Mouse (Mus musculus) embryo, embryonic 10.5 days (tissue): Measurements from ENCODE around the gene Sec16a.
A peak's percentile ranks its signal among the peaks of the same experiment; 100 is the strongest.

Experiments used
- DNase-seq: peaks from one replicate; pipeline ENCODE4 v3.0.0-alpha.2; 2015; ENCODE audit warnings: low spot score

The Sec16a gene

DNA sequence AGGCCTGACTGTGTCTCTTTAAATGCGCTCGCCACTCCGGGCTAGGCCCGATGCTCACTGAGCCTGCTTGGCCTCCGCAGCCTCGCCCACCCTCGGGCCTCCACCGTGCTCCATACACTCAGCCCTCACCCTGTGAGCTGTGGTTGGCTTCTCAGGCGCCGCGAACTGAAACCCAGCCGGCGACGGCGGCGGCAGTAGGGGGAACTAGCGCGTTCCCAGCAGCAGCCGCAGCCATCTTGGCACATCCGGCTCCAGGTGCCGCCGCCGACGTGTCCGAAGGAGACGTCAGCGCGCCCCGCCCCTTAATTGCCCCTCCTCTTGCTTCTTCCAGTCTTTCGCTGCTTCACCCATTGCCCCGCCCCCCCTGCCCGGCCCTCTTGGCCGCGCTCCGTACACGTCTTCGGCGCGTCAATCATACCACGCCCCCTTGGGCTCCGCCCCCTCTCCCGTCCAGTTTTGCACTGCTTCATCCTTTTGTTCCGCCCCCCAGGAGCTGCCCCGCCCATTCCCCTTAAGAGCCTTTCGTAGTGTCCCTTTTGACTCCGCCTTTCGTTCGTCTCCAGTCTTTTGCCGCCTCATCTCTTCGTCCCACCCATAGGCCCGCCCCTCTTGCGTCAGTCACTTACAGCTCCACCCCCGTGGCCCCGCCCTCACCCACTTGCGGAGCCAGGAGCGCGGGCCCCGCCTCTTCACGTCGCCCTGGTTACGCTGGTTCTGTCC lies at the start of gene Sec16a:
Sec16a (minus strand) TSS at position 271 of the 720 bp plus-strand sequence.
- peak; percentile 100 for DNase-seq

- peak; percentile 76 for DNase-seq
Measured at GRCm38 (mm10) chr2:26494396-26494795, 49.4 kb upstream of the Sec16a start.

GRCm38 (mm10) chr2:26493021-26493781 lies 48.2 kb upstream of the Sec16a start:
- peak; percentile 65 for DNase-seq

DNA sequence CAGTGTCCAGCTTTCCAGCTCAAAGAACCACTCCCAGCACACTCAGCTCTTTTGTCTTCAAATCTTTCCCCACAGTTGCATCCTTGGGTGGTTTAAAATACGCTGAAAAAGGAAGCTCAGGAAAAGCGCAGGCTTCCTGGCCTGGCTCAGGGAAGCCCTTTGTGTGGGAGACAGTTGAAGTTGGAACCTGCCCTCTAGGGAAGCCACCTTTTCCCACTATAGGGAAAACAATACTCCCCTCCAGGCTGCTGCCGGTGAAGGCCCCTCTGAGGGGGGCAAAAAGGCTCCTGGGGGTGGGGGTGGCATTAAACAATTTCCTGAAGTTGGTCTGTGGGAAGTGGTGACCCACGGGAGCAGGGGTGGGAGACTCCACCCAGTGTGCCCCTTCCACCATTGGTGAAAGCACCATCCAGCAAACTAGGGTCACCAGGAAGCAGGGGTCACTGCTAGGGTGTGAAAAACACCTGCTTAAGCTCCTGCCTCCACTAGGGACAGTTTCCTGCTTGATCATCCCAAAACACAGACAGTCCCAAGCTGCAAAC lies 45.8 kb upstream of the Sec16a start:
- no peak for DNase-seq

DNA sequence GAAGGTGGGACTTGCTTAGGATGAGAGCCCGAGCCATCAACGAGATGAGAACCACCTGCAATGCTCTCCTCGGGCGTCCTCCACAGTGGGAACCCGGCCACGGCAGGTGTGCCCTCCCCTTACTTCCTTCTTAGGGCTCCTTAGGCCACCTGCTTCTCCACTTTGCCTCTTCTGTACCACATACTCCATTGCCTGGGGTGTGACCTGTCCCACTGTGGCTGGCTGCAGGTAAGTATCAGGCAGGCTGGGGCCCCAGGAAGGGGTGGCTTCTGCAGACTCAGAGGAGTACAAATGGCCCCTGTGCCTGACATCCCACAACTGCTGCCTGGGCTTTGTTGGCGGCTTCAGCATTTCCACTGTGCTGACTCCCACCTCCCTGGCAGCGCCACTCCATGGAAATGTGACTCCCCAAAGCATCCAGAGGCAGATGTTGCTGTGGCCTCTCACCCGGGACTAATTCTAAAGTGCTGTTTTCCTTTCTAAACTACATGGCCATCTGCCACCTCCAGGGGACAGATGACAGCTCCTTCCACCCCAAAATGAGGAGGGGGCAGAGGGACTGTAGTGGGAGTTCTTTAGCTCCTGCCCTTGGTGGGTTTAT lies 43.6 kb upstream of the Sec16a start:
- peak; percentile 79 for DNase-seq

DNA sequence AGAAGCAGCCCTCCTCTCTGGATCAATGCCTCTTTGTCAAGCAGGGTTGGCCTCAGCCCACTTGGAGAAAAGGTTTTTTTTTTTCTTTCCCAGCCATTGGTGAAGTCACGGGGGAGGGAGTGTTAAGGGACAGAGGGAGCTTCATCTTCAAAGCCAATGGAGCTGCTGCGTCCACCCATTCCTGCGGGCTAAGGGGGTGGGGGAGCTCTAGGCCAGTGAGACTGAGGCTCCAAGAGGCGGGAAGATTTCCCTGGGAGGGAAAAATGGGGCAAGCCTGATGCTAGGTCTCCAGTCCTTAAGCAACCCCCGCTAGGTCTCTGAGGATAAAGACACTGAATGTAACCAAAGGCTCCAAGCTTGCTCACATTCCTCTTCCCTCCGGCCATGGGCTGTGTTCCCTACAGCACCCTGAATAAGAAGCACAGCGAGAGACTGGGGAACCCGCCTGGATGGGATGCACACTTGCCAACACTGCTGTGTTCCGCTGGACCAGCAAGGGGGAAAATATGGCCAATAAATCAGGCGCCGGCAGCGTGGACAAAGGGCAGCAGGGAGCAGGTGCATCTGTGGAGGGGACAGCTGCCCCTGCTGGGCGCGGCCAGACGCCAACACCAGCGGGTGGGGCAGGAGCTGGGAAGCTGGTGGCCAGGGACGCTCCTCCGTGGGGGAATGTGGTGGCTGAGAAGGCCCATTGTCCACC lies 42.5 kb upstream of the Sec16a start:
- peak; percentile 83 for DNase-seq

DNA sequence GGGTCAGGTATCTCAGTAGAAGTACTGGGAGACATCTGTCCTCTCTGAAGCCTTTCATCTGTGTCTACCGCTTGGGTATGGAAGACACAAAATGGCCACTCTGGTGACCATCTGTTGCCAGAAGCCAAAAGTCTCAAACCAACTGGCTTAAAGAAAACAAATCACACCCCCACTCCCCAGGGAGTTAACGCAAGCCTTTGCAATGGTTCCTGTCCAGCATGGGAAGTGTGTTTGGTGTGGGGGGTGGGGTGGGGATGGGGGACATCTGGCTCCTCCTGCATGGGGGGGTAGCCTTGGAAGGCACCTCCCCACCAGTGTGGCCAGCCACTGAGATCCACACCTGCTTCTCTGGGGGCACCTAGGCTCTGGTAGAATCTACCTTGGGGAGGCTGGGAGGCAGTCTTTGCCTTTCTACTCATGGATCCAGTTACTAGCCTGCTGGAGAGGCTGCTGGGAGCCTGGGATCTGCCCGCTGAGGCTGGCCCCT lies 41.9 kb upstream of the Sec16a start:
- peak; percentile 83 for DNase-seq

DNA sequence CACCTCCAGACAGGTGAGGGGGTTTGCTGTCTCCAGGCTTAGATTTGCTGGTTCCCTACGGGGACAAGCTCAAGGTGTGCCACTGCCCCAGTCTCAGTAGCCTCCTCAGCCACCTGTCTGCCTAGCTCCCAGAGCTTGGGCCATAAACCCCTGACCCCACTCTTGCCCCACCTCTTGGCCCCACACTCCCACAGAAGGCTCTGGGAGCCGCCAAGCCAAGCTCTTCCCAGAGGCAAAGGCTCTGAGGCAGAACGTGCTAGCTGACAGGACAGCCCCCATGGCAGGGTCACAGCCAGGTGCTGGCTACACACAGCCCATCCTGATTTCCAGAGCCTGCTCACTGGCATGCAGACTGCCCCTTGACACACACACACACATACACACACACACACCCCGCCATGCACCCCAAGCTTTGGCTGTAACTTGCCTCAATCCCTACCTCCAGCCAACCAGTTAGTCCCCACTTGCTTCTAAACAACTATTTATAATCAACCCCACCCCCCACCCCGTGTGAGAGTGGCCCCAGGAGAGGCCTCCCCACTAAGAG lies 41.3 kb upstream of the Sec16a start:
- DNase-seq, result peak; percentile 34

DNA sequence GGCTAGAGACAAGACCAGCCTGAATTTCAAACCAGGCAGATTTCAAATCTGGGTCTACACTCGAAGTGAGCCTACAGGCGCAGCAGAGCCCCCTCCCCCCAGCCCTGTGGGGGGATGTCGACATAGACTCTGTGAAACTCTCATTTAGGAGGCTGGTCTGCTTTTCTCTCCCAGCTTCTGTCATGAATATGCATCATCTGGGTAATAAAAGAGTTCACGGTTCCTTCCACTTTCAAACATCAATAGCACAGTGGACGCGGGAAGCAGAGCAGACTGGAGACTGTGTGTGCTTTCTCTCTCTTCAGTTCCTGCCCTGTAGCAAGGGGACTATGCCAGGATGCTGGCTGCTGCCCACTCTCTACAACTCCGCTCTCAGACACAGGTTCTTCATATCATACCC lies 40.7 kb upstream of the Sec16a start:
- peak; percentile 75 for DNase-seq

DNA sequence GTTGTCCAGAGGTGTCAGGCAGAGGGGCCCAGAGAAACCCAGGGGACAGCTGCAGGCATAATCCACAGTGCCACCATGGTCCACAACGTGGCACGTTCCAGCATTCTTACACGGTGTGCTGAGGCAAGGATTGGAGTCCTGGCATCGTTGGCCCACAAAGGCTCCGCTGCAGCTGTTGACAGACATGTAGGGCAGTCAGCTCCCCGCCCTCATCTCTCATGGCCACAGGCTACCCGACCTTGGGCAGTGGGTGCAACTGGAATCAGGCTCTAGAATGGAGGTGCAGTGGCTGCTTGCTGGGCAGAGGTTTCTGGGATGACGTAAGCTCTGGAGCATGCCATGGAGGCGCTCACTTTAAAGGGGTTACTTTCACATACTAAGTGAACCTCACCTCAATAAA lies 40.3 kb upstream of the Sec16a start:
- no peak for DNase-seq

DNA sequence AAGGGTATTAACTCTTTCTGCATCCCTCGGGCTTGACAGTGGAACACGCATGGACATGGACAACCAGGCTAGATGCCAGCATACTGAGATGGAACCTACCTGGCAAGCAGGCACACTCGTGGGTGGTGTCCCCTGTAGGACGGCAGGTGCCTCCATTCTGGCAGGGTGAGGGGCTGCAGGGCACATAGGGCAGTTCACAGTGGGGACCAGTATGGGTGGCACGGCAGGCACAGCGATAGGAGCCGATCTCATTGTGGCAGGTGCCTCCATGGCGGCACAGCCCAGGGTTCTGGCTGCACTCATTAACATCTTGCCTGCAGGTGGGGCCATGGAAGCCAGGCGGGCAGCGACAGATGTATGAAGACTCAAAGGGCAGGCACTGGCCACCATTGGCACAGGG lies 39.2 kb upstream of the Sec16a start:
- DNase-seq, result no peak

DNA sequence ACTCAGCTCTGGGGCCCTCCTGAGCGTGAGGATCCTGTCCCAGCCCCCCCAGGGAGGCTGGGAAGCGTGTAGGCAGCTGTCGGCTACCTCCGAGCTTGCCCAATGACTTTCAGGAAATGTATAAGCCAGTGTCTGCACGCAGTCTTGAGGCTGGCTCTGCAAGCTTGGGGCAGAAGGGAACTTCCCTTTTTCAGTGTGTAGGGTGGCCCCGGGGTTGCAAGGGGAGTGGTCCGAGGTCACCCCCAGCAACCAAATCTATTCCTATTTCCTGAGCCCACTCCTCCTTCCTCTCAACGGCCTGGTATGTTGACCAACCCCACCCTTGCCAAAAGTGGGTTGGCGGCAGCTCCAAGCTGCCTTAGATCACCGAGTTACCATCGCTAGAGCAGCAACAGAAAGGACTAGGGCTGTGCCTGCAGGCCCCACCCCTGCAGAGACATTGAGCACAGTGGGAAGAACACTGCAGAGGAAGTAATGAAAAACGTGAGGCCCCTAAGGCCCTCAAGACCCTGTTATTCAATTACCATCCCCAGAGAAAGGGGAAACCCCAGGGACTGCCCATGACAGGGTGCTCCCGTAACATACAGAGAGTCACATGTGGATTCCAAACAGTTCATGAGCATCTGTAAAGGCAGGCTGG lies 38.3 kb upstream of the Sec16a start:
- no peak for DNase-seq

- DNase-seq, result no peak
Measured at GRCm38 (mm10) chr2:26482824-26483223, 37.8 kb upstream of the Sec16a start.

DNA sequence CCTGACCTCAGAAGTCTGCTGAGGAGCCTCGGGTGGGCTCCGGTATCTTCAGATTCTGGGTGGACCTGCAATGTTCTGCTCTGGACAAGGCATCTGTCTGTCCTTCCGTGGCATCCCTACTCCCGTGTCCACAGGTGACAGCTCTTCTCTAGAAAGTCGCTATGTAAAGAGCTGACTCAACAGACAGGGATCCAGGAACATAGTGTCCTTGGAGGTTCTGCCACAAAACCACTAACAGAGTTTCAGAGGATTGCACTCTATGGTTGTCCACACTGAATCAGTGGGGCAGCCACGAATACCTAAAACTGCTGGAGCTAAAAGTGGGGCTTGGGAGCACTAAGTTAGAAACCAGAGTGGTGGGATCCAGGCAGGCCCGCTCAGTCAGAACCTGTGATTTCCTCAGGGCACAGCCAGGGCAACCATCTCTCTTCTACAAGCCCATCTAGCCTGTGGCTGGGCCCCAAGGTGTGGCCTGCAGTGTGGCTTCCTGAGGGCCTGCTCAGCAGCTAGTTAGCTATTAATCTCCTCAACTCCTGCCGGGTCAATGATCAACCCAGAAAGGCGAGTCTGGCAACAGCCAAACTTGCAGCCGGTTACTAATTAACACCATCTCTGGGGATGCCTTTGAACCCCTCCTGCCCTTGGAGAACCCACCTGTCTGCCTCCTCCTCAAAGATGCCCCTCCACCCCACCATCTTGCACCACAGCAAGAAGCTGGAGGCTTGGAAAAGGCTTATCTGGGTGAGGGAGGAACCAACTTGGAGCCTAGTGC lies 36.9 kb upstream of the Sec16a start:
- no peak for DNase-seq

GRCm38 (mm10) chr2:26480911-26481310 lies 35.9 kb upstream of the Sec16a start:
- no peak for DNase-seq

DNA sequence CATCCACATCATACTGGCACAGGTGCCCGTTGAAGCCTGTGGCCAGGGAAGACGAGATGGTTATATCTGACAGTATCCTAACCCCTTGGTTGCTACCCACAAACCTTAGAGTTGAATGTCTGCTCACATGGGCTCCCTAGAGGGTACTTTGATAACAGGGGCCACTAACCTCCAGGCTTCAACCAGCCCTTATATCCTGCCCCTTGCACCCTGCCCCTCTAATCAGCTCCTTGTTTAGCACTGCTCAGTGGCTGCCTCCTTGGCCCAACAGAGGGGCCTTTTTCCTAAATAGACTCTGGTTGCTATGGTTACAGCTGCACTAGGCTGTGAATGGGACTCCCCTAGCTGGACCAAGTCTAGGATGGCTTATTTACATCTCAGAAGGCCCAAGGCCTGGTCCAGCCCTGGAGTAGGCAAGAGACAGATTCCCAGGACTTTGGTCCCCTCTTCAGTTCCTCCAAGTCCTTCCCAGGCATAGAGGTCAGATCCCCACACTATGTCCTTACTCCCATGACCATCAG lies 33.7 kb upstream of the Sec16a start:
- peak; percentile 75 for DNase-seq

- no peak for DNase-seq
Measured at GRCm38 (mm10) chr2:26477911-26478310, 32.9 kb upstream of the Sec16a start.

GRCm38 (mm10) chr2:26475505-26476430 lies 30.8 kb upstream of the Sec16a start:
- DNase-seq, result peak; percentile 56
